Mouse (Mus musculus): ENCODE measurements around the gene Hexim1. TPM values are rescaled to one million over a fixed set of nuclear protein-coding genes. Genes with fewer than 3 reads are reported as not detected.

Hexim1 gene
- polyA plus RNA-seq, 1 experiment from 2014 or later = 4.6 TPM

DNA sequence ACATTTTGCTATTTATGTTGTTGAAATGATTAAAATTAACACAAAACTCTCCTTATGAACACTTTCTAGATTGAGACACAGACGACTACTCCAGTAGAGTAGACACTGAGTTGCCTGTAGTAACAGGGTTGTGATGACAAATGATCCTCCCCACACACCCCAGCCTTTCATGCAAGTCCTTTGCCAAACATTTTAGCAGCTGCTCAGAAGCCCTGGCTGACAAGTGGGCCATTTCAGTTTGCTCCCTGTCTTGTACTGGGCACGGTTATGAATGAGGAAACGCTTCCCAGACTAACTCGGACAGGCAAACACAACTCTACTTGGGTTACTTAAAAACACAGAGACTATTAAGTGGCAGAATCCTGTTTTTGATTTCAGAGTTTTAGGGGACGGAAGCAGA lies 4.3 kb downstream of the Hexim1 start:
- Histone ChIP-seq H3K27ac (ENCODE audit: low read depth, low read length) (no peak overlapping the region), H3K4me1 (ENCODE audit: control insufficient read depth, insufficient read depth, low read length) (peaks cover 19% of the 10 kb centered on the region), H3K36me3 (ENCODE audit: control insufficient read depth, insufficient read depth, low read length) (no peaks in the 10 kb centered on the region), H3K4me3 (ENCODE audit: low read depth, low read length) (no peak overlapping the region), H3K9ac (ENCODE audit: low read length) (no peak overlapping the region), H3K9me3 (ENCODE audit: control insufficient read depth, low read length) (no peaks in the 10 kb centered on the region), H3K27me3 (ENCODE audit: control insufficient read depth, insufficient read depth, low read length) (no peaks in the 10 kb centered on the region), H3K4me2 (no peak overlapping the region)
- ATAC-seq (ENCODE audit: low FRiP score) = no peak
- DNase-seq (ENCODE audit: low spot score, missing footprints) = no peak
- WGBS = 87% methylated on average over 5 of the region's 5 CpGs

- Histone ChIP-seq H3K4me3 (ENCODE audit: low read depth, low read length) (peak within 1 kb of the TSS; percentile 97), H3K4me2 (peak within 1 kb of the TSS; percentile 83), H3K36me3 (ENCODE audit: control insufficient read depth, insufficient read depth, low read length) (no peaks in the 10 kb centered on the region), H3K27ac (ENCODE audit: low read depth, low read length) (peak within 1 kb of the TSS; percentile 91), H3K27me3 (ENCODE audit: control insufficient read depth, insufficient read depth, low read length) (no peaks in the 10 kb centered on the region), H3K9me3 (ENCODE audit: control insufficient read depth, low read length) (no peaks in the 10 kb centered on the region), H3K4me1 (ENCODE audit: control insufficient read depth, insufficient read depth, low read length) (peaks cover 20% of the 10 kb centered on the region), H3K9ac (ENCODE audit: low read length) (peak within 1 kb of the TSS; percentile 100)
- DNase-seq (ENCODE audit: low spot score, missing footprints) = peak; percentile 97
- WGBS = under 1% methylated on average over 39 of the region's 39 CpGs
- peak; percentile 68 for ATAC-seq (ENCODE audit: low FRiP score)
Measured at GRCm38 (mm10) chr11:103131701-103132575, 15.9 kb downstream of the Hexim1 start, which contains the start of gene Hexim2. Gene Hexim2, plus strand, starts transcription at chr11:103132429.

DNA sequence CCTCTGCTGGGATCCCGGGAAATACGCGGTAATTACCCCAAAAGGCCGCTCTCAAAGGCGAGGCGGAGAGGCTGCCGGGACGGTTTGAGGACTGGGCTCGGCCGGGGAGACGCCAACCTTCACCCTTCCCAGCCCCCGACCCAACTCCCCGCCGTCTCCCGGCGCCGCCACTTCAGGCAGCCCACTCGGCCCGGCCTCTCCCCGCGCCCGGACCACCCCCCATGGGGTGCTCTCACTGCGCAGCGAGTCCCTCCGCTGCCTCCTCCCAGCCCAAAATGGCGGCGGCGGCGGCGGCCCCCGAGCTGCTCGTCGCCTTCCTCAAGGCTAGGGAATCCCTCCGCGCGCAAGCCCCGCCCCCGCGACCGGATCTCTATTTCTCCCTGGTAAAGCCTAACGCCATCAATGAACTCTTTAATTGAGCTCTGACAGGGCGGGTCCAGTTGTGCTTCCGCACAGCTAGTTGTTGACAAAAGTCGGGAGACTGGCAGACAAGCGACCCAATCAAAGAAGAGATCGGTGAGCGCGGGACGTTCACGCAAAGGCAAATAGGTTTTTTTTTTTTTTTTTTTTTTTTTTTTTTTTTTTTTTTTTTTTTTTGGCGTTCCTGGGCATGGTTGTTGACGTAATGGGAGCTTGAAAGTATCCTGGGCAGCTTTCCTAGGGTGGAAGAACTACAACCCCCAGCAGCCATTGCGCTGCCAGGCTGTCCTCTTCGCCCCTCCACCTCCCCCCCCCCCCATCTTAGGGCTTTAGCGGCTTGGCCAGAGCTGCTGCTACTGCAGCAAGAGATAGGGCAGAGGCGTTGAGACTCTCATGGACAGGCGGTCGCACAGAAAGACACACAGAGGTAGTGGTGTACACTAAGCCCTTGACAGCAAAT lies 16.8 kb downstream of the Hexim1 start:
- Histone ChIP-seq H3K4me1 (ENCODE audit: control insufficient read depth, insufficient read depth, low read length) (peaks cover 20% of the 10 kb centered on the region), H3K4me2 (peak overlapping the region; percentile 83), H3K36me3 (ENCODE audit: control insufficient read depth, insufficient read depth, low read length) (no peaks in the 10 kb centered on the region), H3K27ac (ENCODE audit: low read depth, low read length) (peak overlapping the region; percentile 91), H3K27me3 (ENCODE audit: control insufficient read depth, insufficient read depth, low read length) (no peaks in the 10 kb centered on the region), H3K4me3 (ENCODE audit: low read depth, low read length) (peak overlapping the region; percentile 97), H3K9ac (ENCODE audit: low read length) (peak overlapping the region; percentile 100), H3K9me3 (ENCODE audit: control insufficient read depth, low read length) (no peaks in the 10 kb centered on the region)
- under 1% methylated on average over 56 of the region's 58 CpGs for WGBS
- peak; percentile 100 for DNase-seq (ENCODE audit: low spot score, missing footprints)
- peak; percentile 91 for ATAC-seq (ENCODE audit: low FRiP score)

GRCm38 (mm10) chr11:103133456-103134185 lies 17.6 kb downstream of the Hexim1 start:
- Histone ChIP-seq H3K4me1 (ENCODE audit: control insufficient read depth, insufficient read depth, low read length) (peaks cover 20% of the 10 kb centered on the region), H3K9ac (ENCODE audit: low read length) (peak overlapping the region; percentile 50), H3K27ac (ENCODE audit: low read depth, low read length) (peak overlapping the region; percentile 44; the same call in 1 of the 2 replicates), H3K36me3 (ENCODE audit: control insufficient read depth, insufficient read depth, low read length) (no peaks in the 10 kb centered on the region), H3K4me2 (peak overlapping the region; percentile 47), H3K4me3 (ENCODE audit: low read depth, low read length) (peak overlapping the region; percentile 28), H3K27me3 (ENCODE audit: control insufficient read depth, insufficient read depth, low read length) (no peaks in the 10 kb centered on the region), H3K9me3 (ENCODE audit: control insufficient read depth, low read length) (no peaks in the 10 kb centered on the region)
- DNase-seq (ENCODE audit: low spot score, missing footprints) (no peak), ATAC-seq (ENCODE audit: low FRiP score) (0 out of 2 replicates have a peak, but pooled peaks have one; percentile 31)
- WGBS = 55% methylated on average over 6 of the region's 6 CpGs

DNA sequence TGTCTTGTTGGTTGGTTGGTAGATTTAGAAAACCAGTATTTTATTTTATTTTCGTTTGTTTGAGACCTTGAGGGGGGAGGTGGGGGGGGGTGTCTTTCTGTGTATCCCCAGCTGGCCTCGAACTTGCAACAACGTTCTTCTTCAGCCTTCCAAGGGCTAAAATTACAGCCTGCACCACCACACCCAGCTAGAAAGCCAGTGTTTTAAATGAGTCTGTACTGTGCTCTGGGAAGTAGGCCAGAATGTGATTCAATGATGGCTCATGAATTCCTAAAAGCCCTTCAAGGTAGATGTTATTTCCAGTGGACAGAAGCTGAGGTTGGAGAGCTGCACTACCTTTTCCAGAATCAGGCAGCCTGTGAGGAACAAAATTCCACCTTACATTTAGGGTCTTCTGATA lies 18.2 kb downstream of the Hexim1 start:
- peaks cover 20% of the 10 kb centered on the region for H3K4me1 ChIP-seq (ENCODE audit: control insufficient read depth, insufficient read depth, low read length)
- no peaks in the 10 kb centered on the region for H3K9me3 ChIP-seq (ENCODE audit: control insufficient read depth, low read length)
- no peak overlapping the region for H3K4me3 ChIP-seq (ENCODE audit: low read depth, low read length)
- ATAC-seq (ENCODE audit: low FRiP score) (no peak), DNase-seq (ENCODE audit: low spot score, missing footprints) (no peak)
- H3K9ac ChIP-seq (ENCODE audit: low read length) = no peak overlapping the region; the same call in 1 of the 2 replicates
- no peaks in the 10 kb centered on the region for H3K27me3 ChIP-seq (ENCODE audit: control insufficient read depth, insufficient read depth, low read length)
- 85% methylated on average over 3 of the region's 3 CpGs for WGBS
- peak overlapping the region; percentile 47; the same call in 1 of the 2 replicates for H3K4me2 ChIP-seq
- no peaks in the 10 kb centered on the region for H3K36me3 ChIP-seq (ENCODE audit: control insufficient read depth, insufficient read depth, low read length)
- no peak overlapping the region for H3K27ac ChIP-seq (ENCODE audit: low read depth, low read length)

GRCm38 (mm10) chr11:103136039-103136577 lies 20.1 kb downstream of the Hexim1 start:
- Histone ChIP-seq H3K4me3 (ENCODE audit: low read depth, low read length) (no peak overlapping the region), H3K9me3 (ENCODE audit: control insufficient read depth, low read length) (no peaks in the 10 kb centered on the region), H3K4me1 (ENCODE audit: control insufficient read depth, insufficient read depth, low read length) (peaks cover 13% of the 10 kb centered on the region), H3K27me3 (ENCODE audit: control insufficient read depth, insufficient read depth, low read length) (no peaks in the 10 kb centered on the region), H3K9ac (ENCODE audit: low read length) (no peak overlapping the region), H3K36me3 (ENCODE audit: control insufficient read depth, insufficient read depth, low read length) (no peaks in the 10 kb centered on the region), H3K27ac (ENCODE audit: low read depth, low read length) (no peak overlapping the region), H3K4me2 (no peak overlapping the region)
- ATAC-seq (ENCODE audit: low FRiP score) = no peak
- 90% methylated on average over 8 of the region's 8 CpGs for WGBS
- DNase-seq (ENCODE audit: low spot score, missing footprints) = no peak

DNA sequence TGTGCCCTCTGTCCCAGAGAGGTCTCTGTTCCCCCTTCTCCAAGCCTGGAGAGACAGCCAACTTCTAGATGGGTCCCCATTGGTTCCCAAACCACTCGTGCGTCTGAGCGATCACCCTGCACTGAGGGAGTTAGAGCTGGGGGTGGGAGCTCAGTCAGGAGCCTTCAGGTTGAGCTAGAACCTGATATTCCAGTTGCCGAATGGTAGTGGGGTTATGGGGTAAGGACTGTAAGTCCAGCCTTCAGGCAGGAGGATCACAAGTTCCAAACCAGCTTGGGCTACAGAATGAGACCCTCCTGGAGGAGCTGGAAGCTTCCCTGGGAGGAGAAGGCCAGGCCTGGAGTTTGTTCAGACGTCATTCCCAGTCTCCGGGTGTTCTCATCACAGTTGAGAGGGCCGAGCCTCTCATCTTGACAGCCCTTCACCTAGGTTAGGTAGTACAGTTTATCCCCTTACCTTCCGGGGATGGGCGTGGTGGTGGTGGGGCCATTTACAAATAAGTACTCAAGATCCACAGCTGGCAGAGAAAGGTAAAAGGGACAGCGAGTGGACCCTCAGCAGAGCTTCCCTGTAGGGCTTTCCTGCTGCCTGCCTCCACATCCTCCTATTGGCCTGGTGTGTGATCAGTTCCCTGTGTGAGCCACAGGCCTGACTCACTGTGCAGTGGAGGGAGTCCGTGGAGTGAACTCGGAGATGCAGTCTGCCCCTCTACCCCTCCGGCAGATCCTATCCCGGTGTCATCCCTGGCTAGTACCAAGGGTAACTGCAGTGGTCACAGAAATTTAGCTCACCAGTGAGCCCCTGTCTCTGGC lies 24.1 kb downstream of the Hexim1 start:
- DNase-seq (ENCODE audit: low spot score, missing footprints) (no peak), ATAC-seq (ENCODE audit: low FRiP score) (no peak)
- peaks cover 6% of the 10 kb centered on the region; the same call in 1 of the 2 replicates for H3K4me1 ChIP-seq (ENCODE audit: control insufficient read depth, insufficient read depth, low read length)
- H3K9ac ChIP-seq (ENCODE audit: low read length) = no peak overlapping the region
- no peak overlapping the region for H3K4me3 ChIP-seq (ENCODE audit: low read depth, low read length)
- H3K36me3 ChIP-seq (ENCODE audit: control insufficient read depth, insufficient read depth, low read length) = no peaks in the 10 kb centered on the region
- H3K4me2 ChIP-seq = no peak overlapping the region
- 81% methylated on average over 14 of the region's 14 CpGs for WGBS
- no peak overlapping the region for H3K27ac ChIP-seq (ENCODE audit: low read depth, low read length)
- H3K27me3 ChIP-seq (ENCODE audit: control insufficient read depth, insufficient read depth, low read length) = no peaks in the 10 kb centered on the region
- no peaks in the 10 kb centered on the region for H3K9me3 ChIP-seq (ENCODE audit: control insufficient read depth, low read length)

GRCm38 (mm10) chr11:103140763-103141100 lies 24.7 kb downstream of the Hexim1 start:
- peaks cover 6% of the 10 kb centered on the region; the same call in 1 of the 2 replicates for H3K4me1 ChIP-seq (ENCODE audit: control insufficient read depth, insufficient read depth, low read length)
- no peak overlapping the region for H3K4me3 ChIP-seq (ENCODE audit: low read depth, low read length)
- no peak for ATAC-seq (ENCODE audit: low FRiP score)
- no peak overlapping the region for H3K27ac ChIP-seq (ENCODE audit: low read depth, low read length)
- no peaks in the 10 kb centered on the region for H3K9me3 ChIP-seq (ENCODE audit: control insufficient read depth, low read length)
- H3K9ac ChIP-seq (ENCODE audit: low read length) = no peak overlapping the region
- no peak overlapping the region for H3K4me2 ChIP-seq
- DNase-seq (ENCODE audit: low spot score, missing footprints) = no peak
- 57% methylated on average over 6 of the region's 6 CpGs for WGBS
- no peaks in the 10 kb centered on the region for H3K36me3 ChIP-seq (ENCODE audit: control insufficient read depth, insufficient read depth, low read length)
- no peaks in the 10 kb centered on the region for H3K27me3 ChIP-seq (ENCODE audit: control insufficient read depth, insufficient read depth, low read length)

All from midbrain, embryonic 11.5 days (tissue).